Mouse (Mus musculus) v-Abl transformed pro-B cells (cell line): ENCODE results near the gene Cyp3a57.
"Not testable (repeated sequence)": the region's sequence is repeated elsewhere in the genome, so short reads cannot be mapped to it uniquely, and the experiment has no call there.

Source experiments
- in situ Hi-C, 2 experiments: fragments of 400-800 bp; cut with MboI; formaldehyde crosslinking; loops; one replicate each; pipeline ENCODE4 v1.15.1; 2025; ENCODE audit not compliant: unreplicated experiment in 2 of 2

Cyp3a57 gene

GRCm38 (mm10) chr5:145344941-145345340 is at the start of gene Cyp3a57:
Gene Cyp3a57, plus strand, starts transcription at chr5:145345279.
- in situ Hi-C loops, result no loop called here

DNA sequence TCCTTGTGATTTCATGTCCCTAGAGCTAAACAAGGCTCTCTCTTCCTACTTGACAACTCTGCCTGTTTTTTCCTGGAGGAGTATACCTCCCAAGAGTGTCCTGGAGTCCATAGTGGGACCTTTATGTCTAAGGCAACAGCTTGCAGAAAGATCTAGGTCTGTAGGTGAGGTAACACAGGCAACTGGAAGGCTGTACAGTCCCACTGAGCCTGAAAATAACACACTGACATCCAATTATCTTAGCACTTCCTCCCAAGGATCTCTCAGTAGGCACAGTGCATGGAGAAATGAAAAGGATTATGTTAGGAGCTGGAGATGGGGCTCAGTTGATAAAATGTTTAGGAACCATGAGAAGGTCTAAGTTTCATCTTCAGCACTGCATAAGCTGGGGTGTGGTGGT is 44.6 kb upstream of the Cyp3a57 start:
- in situ Hi-C loops, result no loop called here

DNA sequence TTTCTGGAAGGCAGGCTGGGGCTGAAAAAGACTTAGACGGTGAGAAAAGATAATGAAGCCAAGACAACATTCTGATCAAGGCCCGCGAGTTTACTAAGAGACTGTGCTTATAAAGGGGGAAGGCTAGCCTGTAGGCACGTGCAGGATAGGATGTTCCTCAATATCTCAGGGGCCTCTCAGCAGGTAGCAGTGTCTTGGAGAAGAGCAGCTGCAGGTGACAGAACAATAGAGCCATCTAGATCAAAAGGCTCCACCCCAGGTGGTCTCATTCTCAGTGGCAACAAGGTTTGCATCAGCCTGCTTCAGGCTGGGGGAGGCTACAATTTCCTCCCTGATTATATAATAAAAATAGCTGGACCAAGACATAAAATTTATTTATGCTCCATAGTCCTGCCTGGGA is 43.3 kb upstream of the Cyp3a57 start:
- in situ Hi-C loops, result not testable (repeated sequence)

- in situ Hi-C loops, result no loop called here
Measured at GRCm38 (mm10) chr5:145302424-145302823, 42.7 kb upstream of the Cyp3a57 start.

DNA sequence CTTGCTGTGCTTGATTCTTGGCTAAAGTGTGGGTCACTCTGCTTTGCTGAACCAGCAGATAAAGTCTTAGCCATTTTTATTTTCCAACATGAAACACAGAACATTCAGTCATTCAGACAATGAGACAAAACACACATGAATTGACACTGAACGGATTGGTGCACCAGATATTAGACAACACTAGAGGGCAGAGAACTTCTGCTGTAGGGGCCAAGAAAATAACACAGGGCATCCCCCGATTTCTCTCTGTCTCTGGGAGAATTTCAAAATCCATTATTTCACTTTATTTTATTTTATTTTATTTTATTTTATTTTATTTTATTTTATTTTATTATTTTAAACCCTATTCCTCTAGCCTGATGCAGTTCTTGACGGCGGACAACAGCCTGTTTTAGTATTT is 38.1 kb upstream of the Cyp3a57 start:
- in situ Hi-C loops, result not testable (repeated sequence)

GRCm38 (mm10) chr5:145307811-145308210 is 37.3 kb upstream of the Cyp3a57 start:
- in situ Hi-C loops, result not testable (repeated sequence)

DNA sequence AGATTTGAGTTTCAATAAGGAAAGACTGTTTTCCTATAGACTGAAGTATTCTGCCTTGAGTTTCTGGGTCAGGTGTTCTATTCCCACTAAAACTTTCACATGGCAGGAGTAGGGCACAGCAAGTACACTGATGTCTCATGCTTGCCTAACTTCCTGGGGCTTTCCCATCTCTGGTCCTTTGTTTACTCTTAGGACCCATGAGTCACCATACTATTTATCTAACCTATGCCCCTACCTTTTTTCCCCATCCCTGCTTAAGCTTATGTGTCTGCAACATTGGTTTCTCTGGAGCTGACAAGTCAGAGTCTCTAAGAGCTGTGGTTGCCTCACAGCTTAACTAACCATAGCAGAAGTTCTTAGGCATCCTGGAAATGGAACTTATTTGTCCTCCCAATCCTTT is 31.2 kb upstream of the Cyp3a57 start:
- in situ Hi-C loops, result no loop called here

DNA sequence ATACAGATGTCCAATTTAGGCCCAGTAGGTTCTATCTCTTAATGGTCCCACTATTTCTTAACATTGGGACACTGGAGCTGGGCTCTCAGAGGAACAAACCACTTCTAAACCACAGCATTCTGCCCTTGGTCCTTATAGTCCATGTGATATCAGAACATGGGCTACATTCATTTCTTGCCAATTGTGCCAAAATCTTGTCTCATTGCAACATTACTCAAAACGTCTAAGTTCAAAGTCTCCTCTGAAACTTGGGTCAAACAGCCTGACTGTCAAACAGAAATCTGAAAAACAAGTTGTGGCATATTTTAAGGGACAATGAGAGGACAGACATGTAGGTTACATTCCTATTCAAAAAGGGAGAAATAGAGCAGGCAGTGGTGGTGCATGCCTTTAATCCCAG is 27.9 kb upstream of the Cyp3a57 start:
- in situ Hi-C loops, result no loop called here

- in situ Hi-C loops, result not testable (repeated sequence)
Measured at GRCm38 (mm10) chr5:145338756-145339155, 6.3 kb upstream of the Cyp3a57 start.

GRCm38 (mm10) chr5:145349697-145350096 is 4.6 kb downstream of the Cyp3a57 start:
- in situ Hi-C loops, result no loop called here

- in situ Hi-C loops, result no loop called here
Measured at GRCm38 (mm10) chr5:145353081-145353480, 8.0 kb downstream of the Cyp3a57 start.

- in situ Hi-C loops, result not testable (repeated sequence)
Measured at GRCm38 (mm10) chr5:145415416-145415815, 70.3 kb downstream of the Cyp3a57 start.

DNA sequence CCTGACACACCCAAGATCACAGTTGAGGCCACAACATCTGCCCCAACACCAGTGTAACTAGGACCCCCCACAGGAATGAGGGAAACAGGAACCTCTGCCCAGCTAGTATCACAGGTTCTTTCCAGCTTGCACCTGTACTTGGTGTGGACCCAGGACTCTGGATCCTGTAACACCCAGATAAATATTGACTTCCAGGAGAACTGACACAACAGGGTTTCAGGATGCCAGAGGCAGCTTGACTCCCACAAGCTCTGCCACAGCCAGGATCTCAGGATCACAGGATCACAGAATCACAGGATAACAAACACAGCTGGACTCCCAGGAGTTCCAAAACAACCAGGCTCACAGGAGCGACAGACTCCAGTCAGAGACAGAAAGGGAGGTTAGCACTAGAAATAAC is 77.2 kb downstream of the Cyp3a57 start:
- in situ Hi-C loops, result no loop called here

- in situ Hi-C loops, result no loop called here
Measured at GRCm38 (mm10) chr5:145431004-145431403, 85.9 kb downstream of the Cyp3a57 start.

DNA sequence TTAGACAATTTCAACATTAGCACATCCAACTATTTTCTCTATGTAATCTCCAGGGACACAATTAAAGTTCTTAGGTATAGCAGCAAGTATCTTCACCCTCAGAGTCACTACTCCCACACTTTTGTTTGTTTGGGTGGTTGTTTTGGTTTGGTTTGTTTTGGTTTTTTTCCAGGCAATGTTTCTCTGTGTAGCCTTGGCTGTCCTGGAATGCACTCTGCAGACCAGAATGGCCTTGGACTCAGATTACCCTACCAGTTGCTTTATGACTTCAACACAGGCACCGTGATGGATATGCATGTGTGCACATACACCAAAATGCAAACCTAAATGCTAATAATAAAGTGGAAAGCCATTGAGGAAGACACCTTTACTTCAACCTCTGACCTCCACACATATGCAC is 88.6 kb downstream of the Cyp3a57 start:
- in situ Hi-C loops, result no loop called here
